In genomic region chr8:8285876-8286275, GRCm38 (mm10) we compare ENCODE assay signal across 31 mouse cellular contexts.
"Had no signal": no experiment of that assay in that cellular context is flagged by ENCODE, and none has a peak within 500 bp of the region (broad histone marks: within the 10 kb centered on the region; RNA-seq: fewer than 3 reads in every experiment).

No protein-coding gene starts in this region.

- H3K4me2 ChIP-seq: limb, embryonic 12.5 days; limb, embryonic 13.5 days; limb, embryonic 15.5 days; liver, embryonic 11.5 days; liver, embryonic 12.5 days; liver, embryonic 13.5 days; liver, embryonic 15.5 days; lung, embryonic 14.5 days; lung, embryonic 15.5 days; midbrain, embryonic 11.5 days; midbrain, embryonic 12.5 days; midbrain, embryonic 13.5 days; midbrain, embryonic 15.5 days; neural tube, embryonic 12.5 days; neural tube, embryonic 13.5 days had no signal

- ATAC-seq: liver, embryonic 12.5 days; liver, postnatal 0 days; midbrain, embryonic 13.5 days; midbrain, embryonic 15.5 days; midbrain, embryonic 16.5 days had no signal

- H3K4me3 ChIP-seq: limb, embryonic 12.5 days; limb, embryonic 13.5 days; limb, embryonic 15.5 days; liver, embryonic 12.5 days; liver, embryonic 13.5 days; liver, embryonic 15.5 days; lung, embryonic 15.5 days; megakaryocyte, embryonic 14.5 days; midbrain, embryonic 10.5 days; midbrain, embryonic 12.5 days; midbrain, embryonic 13.5 days; midbrain, embryonic 15.5 days; myocyte; neural tube, embryonic 12.5 days; neural tube, embryonic 13.5 days had no signal

- H3K9ac ChIP-seq: limb, embryonic 12.5 days; limb, embryonic 13.5 days; limb, embryonic 15.5 days; liver, embryonic 12.5 days; liver, embryonic 13.5 days; liver, embryonic 14.5 days; liver, embryonic 15.5 days; liver, postnatal 0 days; lung, embryonic 14.5 days; lung, embryonic 15.5 days; midbrain, embryonic 12.5 days; midbrain, embryonic 13.5 days; midbrain, embryonic 15.5 days; neural tube, embryonic 12.5 days; neural tube, embryonic 13.5 days had no signal

- H3K4me1 ChIP-seq: limb, embryonic 12.5 days; limb, embryonic 13.5 days; limb, embryonic 15.5 days; liver, embryonic 12.5 days; liver, embryonic 13.5 days; liver, embryonic 15.5 days; lung, embryonic 15.5 days; megakaryocyte, embryonic 14.5 days; midbrain, embryonic 10.5 days; midbrain, embryonic 12.5 days; midbrain, embryonic 13.5 days; midbrain, embryonic 15.5 days; neural tube, embryonic 12.5 days; neural tube, embryonic 13.5 days had no signal

- H3K27ac ChIP-seq: limb, embryonic 12.5 days; limb, embryonic 13.5 days; limb, embryonic 15.5 days; liver, embryonic 12.5 days; liver, embryonic 13.5 days; liver, embryonic 14.5 days; liver, embryonic 15.5 days; lung, embryonic 15.5 days; macrophage; midbrain, embryonic 10.5 days; midbrain, embryonic 12.5 days; midbrain, embryonic 13.5 days; midbrain, embryonic 15.5 days; neural tube, embryonic 12.5 days; neural tube, embryonic 13.5 days had no signal

- DNase-seq: left cerebral cortex, postnatal 4 days; liver; liver, embryonic 13.5 days; liver, postnatal 0 days; lung, adult 18-20 months; lung, adult 2 months; lung, embryonic 14.5 days; lung, postnatal 10 days; lung, postnatal 14 days; lung, postnatal 36 days; lung, postnatal 4 days; midbrain, embryonic 14.5 days had no signal

- H3K36me3 ChIP-seq: limb, embryonic 12.5 days; limb, embryonic 13.5 days; limb, embryonic 15.5 days; liver, embryonic 12.5 days; liver, embryonic 13.5 days; liver, embryonic 15.5 days; lung, embryonic 15.5 days; midbrain, embryonic 10.5 days; midbrain, embryonic 12.5 days; midbrain, embryonic 13.5 days; midbrain, embryonic 15.5 days; neural tube, embryonic 12.5 days; neural tube, embryonic 13.5 days had no signal

- H3K27me3 ChIP-seq: limb, embryonic 12.5 days; limb, embryonic 13.5 days; limb, embryonic 15.5 days; liver, embryonic 12.5 days; liver, embryonic 13.5 days; liver, embryonic 15.5 days; lung, embryonic 15.5 days; megakaryocyte, embryonic 14.5 days; midbrain, embryonic 12.5 days; midbrain, embryonic 13.5 days; midbrain, embryonic 15.5 days; neural tube, embryonic 12.5 days; neural tube, embryonic 13.5 days had no signal

- H3K9me3 ChIP-seq: limb, embryonic 12.5 days; limb, embryonic 13.5 days; limb, embryonic 15.5 days; liver, embryonic 12.5 days; liver, embryonic 13.5 days; liver, embryonic 15.5 days; lung, embryonic 15.5 days; megakaryocyte, embryonic 14.5 days; midbrain, embryonic 10.5 days; midbrain, embryonic 12.5 days; midbrain, embryonic 13.5 days; midbrain, embryonic 15.5 days; neural tube, embryonic 12.5 days; neural tube, embryonic 13.5 days had no signal
